Mouse (Mus musculus): ENCODE data around the gene Zfp462.

Zfp462 gene

DNA sequence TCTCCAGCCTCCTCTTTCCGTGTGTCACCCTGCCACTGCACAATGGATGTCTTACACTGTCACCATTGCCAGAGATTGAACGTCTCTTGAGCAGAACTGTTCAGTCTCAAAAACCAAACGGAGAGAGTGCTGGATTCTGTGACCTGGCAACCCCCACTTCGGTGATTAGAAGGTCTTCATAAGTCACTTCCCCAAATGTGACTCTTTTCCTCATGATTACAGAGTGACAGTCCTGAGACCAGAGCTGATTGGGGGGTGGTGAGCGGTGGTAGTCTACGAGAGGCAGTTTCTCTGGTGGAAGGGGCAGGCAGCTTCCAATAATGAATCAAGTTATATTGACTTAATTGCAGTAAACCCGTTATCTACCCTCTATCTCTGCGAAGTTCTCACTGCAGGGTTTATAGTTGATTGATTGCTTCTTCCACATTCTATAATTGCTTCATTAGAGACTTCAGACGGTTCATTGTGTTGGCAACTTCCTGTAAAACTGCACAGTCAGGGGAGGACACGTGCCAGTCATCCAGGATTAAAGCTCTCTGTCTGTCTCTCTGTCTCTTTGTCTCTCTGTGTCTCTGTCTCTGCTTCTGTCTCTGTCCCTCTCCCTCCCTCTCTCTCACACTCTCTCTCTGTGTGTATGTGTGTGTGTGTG lies 173.1 kb downstream of the Zfp462 start:
- no peak for DNase-seq (ENCODE audit: low read depth)

DNA sequence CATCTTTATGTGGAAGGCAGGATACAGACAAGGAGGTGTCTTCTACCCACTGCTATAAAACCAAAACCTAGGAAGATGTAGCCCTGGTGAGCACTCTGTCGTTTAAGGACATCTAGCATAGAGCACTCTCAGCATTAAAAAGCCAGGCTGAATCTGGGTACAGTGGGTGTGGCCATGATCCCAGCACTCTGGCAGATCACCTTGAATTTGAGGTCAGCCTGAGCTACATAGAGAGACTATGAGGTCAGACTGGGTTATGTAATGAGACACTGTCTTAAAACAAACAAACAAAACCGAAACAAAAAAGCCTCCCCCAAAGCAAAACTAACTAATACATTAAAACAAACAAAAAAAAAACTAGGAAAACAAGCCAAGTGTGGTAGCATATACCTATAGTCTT lies 176.3 kb downstream of the Zfp462 start:
- DNase-seq (ENCODE audit: low read depth), result no peak

DNA sequence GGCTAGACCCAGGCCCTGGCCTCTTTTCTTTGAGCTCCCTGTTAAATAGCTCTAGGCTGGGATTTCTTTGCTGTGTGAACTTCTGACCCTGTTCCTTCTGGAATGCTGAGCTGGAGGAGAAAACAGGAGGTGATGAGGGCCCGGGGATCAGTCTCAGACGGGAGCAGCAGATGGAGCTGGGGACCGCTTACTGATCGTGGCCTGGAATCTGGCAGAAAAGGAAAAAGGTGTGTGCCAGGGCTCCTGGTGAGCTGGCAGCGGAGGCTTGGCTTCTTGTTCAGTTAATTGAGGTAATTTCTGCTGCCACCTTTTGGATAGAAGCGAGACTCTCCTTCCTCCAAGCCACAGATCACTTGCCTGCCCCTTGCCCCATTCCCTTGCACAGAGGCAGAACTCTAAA lies 177.1 kb downstream of the Zfp462 start:
- no peak for DNase-seq (ENCODE audit: low read depth)

DNA sequence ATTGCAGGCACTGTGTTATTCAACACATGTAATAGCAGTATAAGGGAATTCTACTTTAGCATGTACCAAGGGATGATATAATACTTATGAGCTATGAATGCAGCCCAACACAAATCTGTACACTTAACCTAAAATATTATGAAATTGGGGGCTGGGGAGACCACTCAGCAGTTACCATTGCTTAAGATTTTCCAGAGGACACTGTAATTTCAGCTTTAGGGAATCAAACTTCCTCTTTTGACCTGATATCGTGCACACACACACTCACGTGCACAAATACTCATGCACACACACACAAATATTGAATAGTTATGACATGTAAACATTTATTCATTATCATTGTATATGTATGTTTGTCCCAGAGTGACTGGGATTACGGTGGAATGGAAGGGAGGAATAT lies 179.3 kb downstream of the Zfp462 start:
- no peak for DNase-seq (ENCODE audit: low read depth)

DNA sequence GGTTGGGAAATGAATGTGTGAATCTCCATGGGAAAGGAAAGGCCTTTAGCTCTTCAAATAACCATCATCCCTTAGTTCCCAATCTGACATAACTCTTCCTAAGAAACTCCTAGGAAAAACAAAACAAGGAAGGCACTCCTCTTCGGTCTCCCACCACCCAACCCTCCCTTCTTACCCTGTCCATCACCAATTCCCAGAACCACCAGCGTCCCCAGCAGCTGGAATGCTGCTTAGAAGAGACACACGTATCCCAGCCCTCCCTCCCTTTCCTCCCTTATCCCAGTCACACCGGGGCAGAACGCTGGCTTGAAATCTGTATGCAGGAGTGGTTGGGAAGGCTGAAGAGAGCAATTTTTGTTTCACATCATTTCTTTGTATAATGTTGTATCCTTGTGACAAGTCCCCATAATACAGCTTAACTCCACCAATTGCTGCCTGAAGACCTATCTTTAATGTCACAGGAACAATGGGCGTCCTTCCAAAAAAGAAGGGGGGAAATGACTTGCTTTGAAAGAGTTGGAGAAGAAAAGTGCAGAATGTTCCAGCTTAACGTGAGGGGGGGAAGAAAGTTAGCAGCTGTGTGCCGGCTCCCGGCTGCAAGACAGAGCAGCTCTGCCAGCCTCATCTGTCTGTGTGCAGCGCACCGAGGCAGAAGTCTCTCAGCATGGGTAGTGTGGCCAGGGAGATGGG lies 180.3 kb downstream of the Zfp462 start:
- no peak for DNase-seq (ENCODE audit: low read depth)

DNA sequence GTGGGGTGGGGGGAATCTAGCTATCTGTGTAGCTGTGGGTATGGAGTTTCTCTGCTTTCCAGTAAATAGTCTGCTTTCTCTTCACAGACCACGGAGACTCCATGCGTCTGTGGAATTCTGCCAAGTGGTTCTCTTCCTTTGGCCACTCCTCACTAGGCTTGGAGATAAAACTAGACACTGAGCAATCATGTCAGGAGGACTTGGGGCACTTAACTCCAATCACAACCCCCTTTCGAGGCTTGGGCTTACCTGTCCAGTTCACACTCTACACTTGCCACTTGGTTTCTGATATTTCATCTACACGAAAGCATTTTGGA lies 180.8 kb downstream of the Zfp462 start:
- DNase-seq (ENCODE audit: low read depth), result no peak

DNA sequence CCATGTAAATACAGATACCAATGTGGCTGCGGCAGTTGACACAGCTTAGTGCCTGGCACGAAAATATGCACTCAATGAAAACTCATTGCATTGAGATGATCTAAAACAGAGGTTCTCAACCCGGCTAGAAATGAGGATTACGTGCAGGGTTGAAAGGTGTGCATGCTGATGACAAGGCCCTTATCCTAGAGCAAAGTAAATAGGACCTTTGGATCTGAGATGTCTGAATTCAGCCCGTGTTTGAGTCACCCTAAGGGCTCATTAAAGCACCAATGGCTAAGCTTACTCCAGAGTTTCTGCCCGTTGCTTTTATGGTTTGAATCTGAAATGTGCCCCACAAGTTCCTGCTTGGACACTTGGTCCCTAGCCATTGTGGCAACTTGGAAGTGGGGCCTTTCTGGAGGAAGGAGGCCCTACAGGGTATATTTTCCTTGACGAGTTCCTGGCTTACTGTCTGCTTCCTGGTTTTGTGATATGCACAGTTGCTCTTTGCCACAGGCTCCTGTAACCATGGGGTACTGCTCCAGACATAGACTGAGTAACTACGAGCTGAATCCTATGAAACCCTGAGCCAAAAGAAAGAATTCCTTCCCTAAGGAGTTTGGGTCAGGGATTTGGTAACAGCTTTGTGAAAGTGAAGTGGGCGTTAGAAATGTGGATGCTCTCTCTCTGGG lies 182.5 kb downstream of the Zfp462 start:
- no peak for DNase-seq (ENCODE audit: low read depth)

DNA sequence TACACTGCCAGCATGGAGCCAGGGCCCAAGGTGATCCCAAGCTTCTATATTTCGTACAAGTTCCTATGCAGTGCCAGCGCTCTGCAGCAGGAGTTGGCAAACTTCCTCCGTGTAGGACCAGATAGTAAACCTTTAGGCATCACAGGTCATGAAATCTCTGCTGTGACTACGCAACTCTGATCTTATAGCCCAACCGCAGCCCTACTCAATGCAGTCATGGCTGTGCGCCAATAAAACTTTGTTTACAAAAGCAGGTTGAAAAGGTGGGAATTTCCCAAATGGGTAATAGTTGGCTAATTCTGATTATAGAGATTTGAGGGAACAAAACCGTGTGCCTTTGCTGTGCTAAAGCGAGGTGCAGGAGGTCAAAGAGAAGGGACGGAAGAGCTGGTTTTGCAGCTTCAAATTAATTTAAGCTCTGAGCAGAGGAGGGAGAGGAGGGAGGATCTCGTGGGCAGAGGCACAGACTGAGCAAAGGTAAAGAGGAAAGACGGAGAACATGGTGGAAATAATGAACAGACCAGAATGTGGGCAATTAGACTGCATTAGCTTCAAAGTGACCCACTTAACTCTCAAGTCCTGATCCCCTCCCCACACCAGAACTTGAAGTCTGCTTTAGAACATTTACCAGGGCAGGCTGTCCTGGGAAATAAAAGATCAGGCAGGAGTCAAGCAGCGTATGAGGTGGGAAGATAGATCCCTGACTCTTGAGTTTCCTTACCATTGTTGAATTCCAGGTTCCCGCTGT lies 183.4 kb downstream of the Zfp462 start:
- DNase-seq (ENCODE audit: low read depth), result no peak

All from naive thymus-derived CD4-positive, alpha-beta T cell, adult 2 months (primary cell).